Mouse (Mus musculus): Measurements from ENCODE around the gene Gm2916.
"Not testable (repeated sequence)": the region's sequence is repeated elsewhere in the genome, so short reads cannot be mapped to it uniquely, and the experiment has no call there.

Gene Gm2916

GRCm38 (mm10) chr14:3883872-3884271, at the start of gene Gm2916:
Gene Gm2916, plus strand, starts transcription at chr14:3884172.
- DNase-seq, result not testable (repeated sequence)

GRCm38 (mm10) chr14:3845945-3846344, 38.0 kb upstream of the Gm2916 start, which contains the start of gene Gm3033:
Gene Gm3033, plus strand, starts transcription at chr14:3846245.
- not testable (repeated sequence) for DNase-seq

- not testable (repeated sequence) for DNase-seq
Measured at GRCm38 (mm10) chr14:3931456-3931855, 47.5 kb downstream of the Gm2916 start, which contains the start of gene Gm3029. Gene Gm3029, plus strand, starts transcription at chr14:3931756.

- not testable (repeated sequence) for DNase-seq
Measured at GRCm38 (mm10) chr14:3963247-3963646, 79.3 kb downstream of the Gm2916 start, which contains the start of gene Gm3095. Gene Gm3095, plus strand, starts transcription at chr14:3963547.

All from retina, postnatal 1 day (tissue).